Mouse (Mus musculus) left cerebral cortex, adult 9 months (tissue): ENCODE results near the gene Fabp6.
A peak's percentile ranks its signal among the peaks of the same experiment; 100 is the strongest.

ENCODE experiments used
- DNase-seq, 2 experiments: peaks; one replicate each; pipeline ENCODE4 v3.0.0; 2022; ENCODE audit warnings: low spot score in 2 of 2

Fabp6 gene

GRCm38 (mm10) chr11:43589530-43590072 lies 11.7 kb downstream of the Fabp6 start:
- no peak for DNase-seq

DNA sequence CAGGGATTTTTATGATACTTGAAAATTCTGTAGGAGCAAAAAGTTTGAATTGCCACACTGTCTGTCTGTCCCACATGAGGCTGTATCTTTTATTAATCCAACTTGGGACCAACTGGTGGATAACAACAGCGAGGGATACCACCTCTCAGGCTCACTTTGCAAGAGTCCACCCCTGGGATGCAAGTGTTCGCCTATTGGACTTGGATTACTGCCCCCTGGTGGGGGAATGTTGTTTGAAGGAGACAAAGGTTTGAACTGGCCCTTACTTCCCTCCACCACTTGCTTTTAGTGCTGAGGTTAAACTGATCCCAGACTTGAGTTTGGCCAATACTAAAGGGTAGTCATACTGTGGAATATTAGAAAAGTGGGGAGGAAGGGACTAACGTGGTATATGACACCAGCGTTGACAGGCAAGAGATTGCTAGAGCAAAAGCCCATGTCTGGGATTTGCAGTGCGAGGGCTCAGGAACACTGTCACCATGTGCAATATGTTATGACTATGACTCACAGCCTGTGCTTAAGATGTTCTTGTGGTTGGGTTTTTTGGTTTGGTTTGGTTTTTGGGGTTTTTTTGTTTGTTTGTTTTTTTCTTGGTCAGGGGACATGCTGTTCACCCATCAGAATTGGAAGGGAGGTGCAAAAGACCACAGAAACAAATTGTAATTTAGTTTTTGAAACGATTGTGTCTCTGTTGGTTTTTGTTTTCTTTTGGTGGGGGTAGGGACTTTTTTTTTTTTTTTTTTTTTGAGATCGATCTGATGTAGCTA lies 14.8 kb downstream of the Fabp6 start, which contains the start of gene 4933415A04Rik:
Gene 4933415A04Rik, plus strand, starts transcription at position 717 of the 767 bp plus-strand sequence.
- peak in 1 of 2 experiments; percentile 69 for DNase-seq

DNA sequence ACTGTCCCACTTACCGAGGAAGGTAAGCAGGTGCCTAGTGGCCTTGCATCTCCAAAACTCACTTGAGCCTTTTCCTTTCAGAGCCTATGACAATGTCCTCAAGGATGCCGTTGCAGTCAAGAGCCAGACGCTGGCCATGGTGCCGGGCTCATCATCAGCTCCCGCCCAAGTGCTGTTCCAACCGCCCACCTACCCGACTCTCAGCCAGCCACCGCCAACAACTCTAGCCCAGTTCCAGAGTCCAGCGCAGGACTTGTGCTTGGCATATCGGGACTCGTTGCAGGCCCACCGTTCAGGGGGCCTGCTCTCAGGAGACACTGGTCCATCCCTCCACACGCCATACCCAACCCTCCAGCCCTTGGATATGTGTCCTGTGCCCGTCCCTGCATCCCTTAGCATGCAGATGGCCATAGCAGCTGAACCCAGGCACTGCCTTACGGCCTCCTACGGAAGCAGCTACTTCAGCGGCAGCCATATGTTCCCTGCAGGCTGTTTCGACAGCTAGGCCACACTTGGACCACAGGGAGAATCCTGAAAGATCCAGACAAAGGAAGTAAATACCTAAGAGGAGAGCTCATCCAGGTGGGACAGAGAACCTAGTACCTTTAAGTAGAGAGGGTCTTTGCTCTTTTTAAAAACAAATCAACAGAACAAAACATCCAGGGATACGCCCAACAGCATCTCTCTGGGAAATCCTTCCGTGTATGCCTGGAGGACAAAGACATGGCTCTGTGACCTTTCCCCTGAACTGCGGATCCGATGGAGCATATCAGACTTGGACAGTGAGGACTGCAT lies 15.9 kb downstream of the Fabp6 start:
- DNase-seq: no peak

DNA sequence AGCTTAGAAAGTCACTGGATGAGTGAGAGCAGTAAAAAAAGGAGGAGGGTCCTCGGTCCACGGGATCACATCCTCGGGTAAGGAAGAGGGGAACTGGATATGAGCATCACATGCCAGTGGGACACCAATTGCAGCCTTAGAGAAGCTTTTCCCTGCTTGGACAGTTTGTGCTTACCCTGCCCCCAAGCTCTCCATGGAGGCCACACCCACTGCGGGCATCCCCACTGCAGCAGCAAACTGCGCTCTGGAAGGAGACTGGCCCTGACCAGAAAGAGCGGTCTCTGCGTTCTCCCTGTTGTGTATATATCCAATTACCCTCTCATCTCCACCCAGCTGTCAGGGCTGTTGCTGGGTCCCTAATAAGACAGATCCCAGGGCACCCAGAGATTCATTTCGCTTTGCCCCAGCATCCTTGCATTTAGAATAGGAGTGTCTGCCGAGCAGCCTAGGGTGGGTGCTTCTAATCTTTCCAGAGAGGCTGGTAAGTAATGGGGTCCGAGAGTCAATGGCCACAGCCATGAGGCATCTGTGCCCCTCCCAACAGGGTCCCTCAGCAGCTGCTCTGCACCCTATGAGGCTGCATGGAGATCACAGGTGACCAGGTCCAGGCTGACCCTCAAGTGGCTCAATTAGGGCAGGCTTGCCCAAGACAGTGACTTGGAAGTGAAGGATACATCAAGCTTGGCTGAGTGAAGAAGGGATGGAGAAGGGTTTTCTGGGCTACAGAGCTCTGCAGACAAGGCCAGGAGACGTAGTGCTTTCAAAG lies 23.4 kb downstream of the Fabp6 start:
- no peak for DNase-seq

DNA sequence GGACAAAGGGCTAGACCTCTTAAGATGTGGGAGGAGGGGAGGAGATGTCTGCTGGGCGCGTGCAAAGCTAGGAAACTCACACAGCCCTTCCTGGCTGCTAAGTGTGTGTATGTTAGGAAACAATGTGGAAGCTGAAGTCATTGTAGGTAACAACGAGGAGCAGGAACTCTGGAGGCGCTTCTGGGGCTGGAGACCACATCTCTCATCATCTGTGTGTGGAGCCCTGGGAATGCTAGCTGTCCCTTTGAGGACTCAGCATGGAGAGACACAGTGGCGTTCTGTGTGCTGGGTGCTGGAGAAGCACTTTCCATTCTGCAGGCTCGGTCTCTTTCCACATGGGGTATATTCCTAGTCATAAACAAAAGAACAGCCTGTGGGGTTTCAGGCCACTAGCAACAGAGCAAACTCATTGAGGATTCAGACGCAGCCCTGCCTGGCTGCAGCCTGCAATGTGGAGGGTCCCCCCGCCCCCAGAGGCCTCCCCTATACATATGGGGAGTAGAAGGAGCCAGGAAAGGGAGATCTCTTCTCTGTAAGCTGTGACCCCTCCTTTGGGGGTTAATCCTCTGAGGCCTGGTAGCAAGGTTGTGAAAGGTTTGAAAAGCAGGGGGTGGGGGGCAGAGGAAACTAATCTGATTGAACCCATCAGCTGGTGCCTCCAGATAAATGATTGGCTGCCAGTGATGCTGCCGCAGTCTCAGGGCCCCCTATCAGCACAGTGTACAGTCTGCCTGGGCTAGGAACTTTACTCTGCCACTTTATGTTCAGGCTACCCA lies 25.8 kb downstream of the Fabp6 start:
- DNase-seq: no peak

DNA sequence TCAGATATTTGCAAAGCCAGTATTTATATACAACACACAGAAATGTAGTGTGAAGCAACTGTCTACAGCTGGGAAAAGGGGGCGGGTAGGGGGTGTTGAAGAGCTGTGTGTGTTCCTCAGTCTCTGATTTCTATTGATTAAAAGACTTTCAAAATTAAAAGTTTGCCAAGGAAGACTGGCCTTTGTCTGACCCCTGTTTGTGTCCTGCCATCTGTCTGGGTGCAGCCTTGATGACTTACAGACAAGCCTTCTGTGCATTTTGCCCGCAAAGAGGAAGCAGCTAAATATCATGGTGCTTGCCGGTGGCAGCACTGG lies 26.3 kb downstream of the Fabp6 start:
- no peak for DNase-seq

DNA sequence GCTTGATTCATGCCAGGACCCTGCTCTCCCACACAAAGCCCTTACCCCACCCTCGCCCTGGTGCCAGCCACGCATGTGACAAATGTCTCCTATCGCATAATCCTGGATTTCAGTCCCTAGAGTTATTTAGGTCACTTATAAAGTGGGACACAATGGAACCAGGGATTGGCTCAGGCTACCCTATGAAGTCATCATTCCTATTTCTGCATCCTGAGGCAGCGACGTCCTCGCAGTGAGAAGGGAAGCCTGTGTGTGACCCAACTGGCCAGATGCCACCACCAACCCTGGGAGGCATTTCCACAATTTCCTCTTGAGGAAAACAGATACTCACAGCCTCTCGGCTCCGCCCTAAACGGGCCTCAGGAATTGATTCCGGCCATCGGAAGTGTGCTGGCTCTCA lies 31.7 kb downstream of the Fabp6 start:
- peak in 1 of 2 experiments; percentile 38 for DNase-seq

DNA sequence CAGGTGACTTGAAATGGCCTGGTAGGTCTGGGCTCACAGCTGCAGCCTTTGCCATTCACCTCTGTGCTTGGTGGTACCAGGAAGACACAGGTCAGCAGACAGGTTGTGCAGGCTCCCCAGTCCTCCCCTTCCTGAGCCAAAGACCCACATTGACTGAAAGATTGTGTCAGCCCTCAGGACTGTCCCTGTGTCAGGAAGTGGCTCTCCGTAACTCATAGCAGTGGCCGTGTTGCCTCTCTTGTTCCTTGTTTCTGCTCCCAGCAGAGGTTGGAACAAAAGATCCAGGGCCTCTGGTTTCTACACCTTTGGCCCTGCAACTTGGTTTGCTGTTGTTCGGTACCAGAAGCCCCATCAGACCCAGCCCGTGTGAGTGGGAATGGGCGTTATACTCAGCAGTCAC lies 32.2 kb downstream of the Fabp6 start:
- no peak for DNase-seq

- DNase-seq: peak in 1 of 2 experiments; percentile 45
These were observed 33.1 kb downstream of the Fabp6 start for GRCm38 (mm10) chr11:43568263-43568662.

DNA sequence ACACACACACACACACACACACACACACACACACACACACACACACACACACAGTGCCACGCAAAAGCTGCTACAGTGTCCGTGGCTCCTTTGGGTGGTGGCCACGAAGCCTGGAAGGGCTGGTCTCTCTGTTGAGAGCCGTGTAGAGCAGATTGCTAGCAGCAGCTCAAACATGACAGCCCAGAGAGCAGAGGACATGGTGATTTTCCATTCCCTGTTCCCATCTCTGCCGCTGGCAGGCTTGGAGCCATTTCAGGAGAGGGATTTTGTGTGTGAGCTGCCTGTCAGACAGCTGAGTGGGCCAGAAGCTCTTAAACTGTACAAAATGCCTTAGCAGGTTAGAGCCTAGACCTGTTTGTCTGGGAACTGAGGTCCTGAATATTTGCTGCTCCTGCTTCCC lies 34.6 kb downstream of the Fabp6 start:
- no peak for DNase-seq

DNA sequence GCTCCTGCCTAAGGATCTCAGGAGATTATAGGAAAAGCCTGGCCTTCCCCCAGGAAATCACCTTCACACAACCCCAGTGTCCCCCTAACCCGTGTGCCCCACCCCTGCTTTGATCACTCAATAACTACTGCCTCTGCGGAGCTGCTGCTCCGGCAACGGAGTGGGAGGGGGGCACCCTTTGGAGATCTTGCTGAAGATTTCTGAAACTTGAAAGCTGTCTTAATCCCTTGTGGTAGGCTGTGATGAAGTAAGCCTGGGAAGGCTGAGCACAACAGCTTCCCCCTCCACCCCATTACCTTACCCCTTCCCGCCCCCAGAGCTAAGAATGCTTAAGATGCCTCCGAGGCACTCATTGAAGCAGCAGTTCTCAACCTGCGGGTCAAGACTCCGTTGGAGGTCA lies 35.5 kb downstream of the Fabp6 start:
- no peak for DNase-seq

- no peak for DNase-seq
These were observed 35.9 kb downstream of the Fabp6 start for GRCm38 (mm10) chr11:43565414-43565813.

- no peak for DNase-seq
These were observed 37.6 kb downstream of the Fabp6 start for GRCm38 (mm10) chr11:43563654-43564244.

DNA sequence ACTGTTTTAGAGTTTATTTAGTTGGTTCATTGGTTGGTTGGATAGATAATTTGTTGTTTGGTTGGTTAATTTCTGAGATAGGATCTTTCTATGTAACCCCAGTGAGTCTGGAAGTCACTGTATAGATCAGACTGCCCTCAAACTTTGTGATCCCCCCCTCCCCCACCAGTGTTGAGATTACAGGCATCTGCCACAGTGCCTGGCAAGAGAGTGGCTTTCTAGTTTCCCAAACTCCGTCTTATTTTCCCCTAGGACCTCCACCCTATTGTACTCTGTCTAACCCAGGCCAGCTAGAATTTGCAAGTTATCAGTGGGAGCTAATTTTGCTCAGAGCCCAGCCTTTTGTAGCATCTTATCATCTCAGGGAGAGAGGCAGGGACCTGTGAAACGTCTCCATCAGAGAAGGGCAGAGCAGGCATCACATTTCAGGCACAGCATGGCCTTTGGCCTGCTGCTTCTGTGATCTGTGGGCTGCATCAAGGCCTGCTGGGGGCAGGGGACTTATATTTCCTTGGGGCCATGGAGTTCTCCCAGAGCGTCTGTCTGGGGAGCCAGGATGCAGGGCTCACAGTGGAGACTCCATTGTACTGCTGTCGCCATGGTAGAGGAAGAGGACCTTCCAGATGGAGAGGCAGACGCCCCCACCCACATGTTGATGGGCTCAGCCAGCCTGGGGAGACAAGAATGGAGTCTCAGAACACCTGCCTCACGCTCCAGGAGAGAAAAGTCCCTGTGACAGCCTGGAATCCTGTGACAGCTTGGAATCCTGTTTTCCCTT lies 41.6 kb downstream of the Fabp6 start:
- peak in 1 of 2 experiments; percentile 75 for DNase-seq

DNA sequence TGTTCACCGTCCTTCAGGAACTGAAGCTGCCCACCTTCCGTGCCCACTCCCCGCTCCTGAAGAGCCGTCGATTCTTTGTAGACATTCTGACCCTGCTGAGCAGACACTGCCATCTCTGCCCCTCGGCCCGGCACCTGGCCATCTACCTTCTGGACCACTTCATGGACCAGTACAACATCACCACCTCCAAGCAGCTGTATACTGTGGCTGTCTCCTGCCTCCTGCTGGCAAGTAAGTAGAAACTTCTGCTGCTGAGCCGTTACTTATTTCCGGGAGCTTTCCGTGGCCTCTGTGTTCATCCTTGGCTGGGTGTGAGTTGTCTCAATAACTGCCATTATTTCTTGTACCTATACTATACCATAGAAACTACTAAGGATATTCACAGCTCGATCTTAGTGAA lies 44.8 kb downstream of the Fabp6 start:
- DNase-seq: no peak

GRCm38 (mm10) chr11:43552675-43553074 lies 48.7 kb downstream of the Fabp6 start:
- DNase-seq: no peak

DNA sequence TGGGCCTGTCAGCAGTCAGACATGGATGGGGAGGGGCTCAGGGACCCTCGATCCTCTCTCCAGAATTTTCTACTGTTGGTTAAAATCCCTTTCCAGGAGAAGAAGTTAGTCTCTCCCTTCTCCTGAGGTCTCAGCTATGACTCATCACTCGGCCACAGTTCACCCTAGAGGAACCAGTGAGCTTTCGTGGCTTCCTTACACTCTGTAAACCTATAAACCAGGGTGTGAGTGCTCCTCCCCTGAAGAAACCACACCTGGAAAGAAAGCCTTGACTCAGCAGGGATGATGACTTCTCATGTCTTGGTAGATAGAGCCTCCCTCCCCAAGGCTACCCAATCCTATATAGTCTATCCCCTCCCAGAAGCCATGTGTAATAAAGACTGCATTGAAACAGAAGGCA lies 49.6 kb downstream of the Fabp6 start:
- no peak for DNase-seq

DNA sequence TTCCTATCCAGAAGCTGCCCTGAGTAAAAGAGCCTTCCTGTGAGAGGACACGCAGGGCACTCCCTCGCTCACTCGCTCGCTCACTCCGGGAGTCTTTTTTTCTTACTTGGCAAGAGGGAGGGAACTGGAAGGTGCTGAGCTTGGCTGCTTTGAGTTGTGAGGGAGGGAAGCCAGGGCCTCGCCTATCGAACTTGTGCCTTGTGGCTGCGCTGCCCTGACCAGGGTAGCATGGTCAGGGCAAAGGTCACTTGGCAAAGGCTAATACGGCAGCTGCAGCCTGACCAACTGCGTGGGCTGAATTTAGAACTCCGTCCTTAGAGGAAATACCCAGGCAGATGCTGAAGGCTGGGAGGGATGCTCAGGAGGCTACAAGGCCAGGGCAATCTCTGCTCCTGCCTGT lies 51.6 kb downstream of the Fabp6 start:
- no peak for DNase-seq

DNA sequence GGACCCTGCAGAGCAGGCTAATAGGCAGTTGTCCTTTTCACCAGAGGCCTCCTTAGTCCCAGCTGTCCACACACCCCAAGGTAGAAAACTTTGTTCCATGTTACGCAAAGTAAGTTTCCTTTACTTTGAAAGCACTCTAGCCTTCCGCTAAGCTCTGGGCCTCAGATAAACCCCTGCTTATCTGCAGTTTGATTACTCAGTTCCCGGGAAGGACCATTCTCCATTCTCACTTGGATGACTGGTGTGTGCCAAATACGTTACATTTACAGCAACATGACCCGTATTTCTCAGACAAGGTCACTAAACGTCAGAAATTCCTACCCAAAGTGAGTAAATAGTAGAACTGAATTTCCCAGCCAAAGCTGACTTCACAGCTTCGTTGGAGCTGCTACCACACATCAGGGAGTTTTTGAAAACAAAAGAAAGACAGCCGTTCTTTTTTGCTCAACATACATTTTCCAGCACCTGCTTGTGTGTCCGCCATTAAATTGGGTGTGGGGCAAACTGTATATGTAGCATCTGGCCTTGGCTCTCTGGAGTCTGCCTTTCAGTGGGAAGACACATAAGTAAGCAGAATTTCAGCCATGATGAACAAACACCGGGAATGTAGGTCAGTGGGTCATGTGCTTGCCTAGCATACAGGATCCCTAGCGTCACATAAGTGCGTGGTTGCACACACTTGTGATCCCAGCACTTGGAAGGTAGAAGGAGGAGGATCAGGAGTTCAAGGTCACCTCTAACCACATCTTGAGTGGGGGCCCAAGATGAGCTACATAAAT lies 52.5 kb downstream of the Fabp6 start:
- no peak for DNase-seq
